9 mouse cellular contexts compared by ENCODE assay signal in genomic region chr4:10919097-10919496, GRCm38 (mm10). TPM values are rescaled to one million over a fixed set of nuclear protein-coding genes. Genes with fewer than 3 reads are reported as not detected.
DNase-seq lines count a peak whose midpoint lies in the region; ATAC-seq lines count a peak whose summit lies in the region.
"Had no signal": no experiment of that assay in that cellular context is flagged by ENCODE, and none has a peak within 500 bp of the region (broad histone marks: within the 10 kb centered on the region; RNA-seq: fewer than 3 reads in every experiment).

No protein-coding gene starts in this region.

- no peak overlapping the region for H3K9ac ChIP-seq in liver, embryonic 13.5 days
- H3K9ac ChIP-seq in forebrain, embryonic 12.5 days, result no peak overlapping the region

- H3K9me3 ChIP-seq in liver, embryonic 13.5 days (replicated peaks), result no peaks in the 10 kb centered on the region
- no peaks in the 10 kb centered on the region for H3K9me3 ChIP-seq in forebrain, embryonic 12.5 days

- ATAC-seq in liver, embryonic 13.5 days (ENCODE audit: low read depth), result no peak
- ATAC-seq in forebrain, embryonic 12.5 days (ENCODE audit: low FRiP score), result no peak
- ATAC-seq: Patski had no signal

- H3K4me3 ChIP-seq in liver, embryonic 13.5 days (replicated peaks), result no peak overlapping the region
- H3K4me3 ChIP-seq in forebrain, embryonic 12.5 days (replicated peaks), result no peak overlapping the region

- peaks cover 58% of the 10 kb centered on the region for H3K4me1 ChIP-seq in liver, embryonic 13.5 days (replicated peaks)
- H3K4me1 ChIP-seq in forebrain, embryonic 12.5 days, result no peaks in the 10 kb centered on the region

- H3K36me3 ChIP-seq in liver, embryonic 13.5 days, result no peaks in the 10 kb centered on the region
- H3K36me3 ChIP-seq in forebrain, embryonic 12.5 days (replicated peaks), result no peaks in the 10 kb centered on the region

- peak; percentile 18 for DNase-seq in lung, postnatal 10 days
- DNase-seq in lung, adult 18-20 months, result no peak
- DNase-seq in embryo, embryonic 9.5 days (ENCODE audit: extremely low spot score), result peak; percentile 14
- DNase-seq in liver, embryonic 13.5 days, result no peak
- DNase-seq in thymus, postnatal 14 days, result peak; percentile 61
- no peak for DNase-seq in gastrocnemius, postnatal 4 days (ENCODE audit: low spot score in 2 of 2)
- no peak for DNase-seq in layer of hippocampus, adult 18-20 months (ENCODE audit: low spot score in 2 of 2)

- 11% methylated on average over 5 of the region's 5 CpGs for WGBS in liver, embryonic 13.5 days (ENCODE audit: insufficient replicate concordance)
- 78% methylated on average over 5 of the region's 5 CpGs for WGBS in forebrain, embryonic 12.5 days

- H3K4me2 ChIP-seq in liver, embryonic 13.5 days, result no peak overlapping the region
- no peak overlapping the region for H3K4me2 ChIP-seq in forebrain, embryonic 12.5 days

- H3K27me3 ChIP-seq in liver, embryonic 13.5 days, result no peaks in the 10 kb centered on the region; the same call in 1 of the 2 replicates
- H3K27me3 ChIP-seq in forebrain, embryonic 12.5 days, result peaks cover 4% of the 10 kb centered on the region; the same call in 1 of the 2 replicates
- H3K27me3 ChIP-seq: Patski had no signal

- H3K27ac ChIP-seq in liver, embryonic 13.5 days, result peak overlapping the region; percentile 58
- no peak overlapping the region for H3K27ac ChIP-seq in forebrain, embryonic 12.5 days

RNA-seq across cellular contexts. Expression of gene 2610301B20Rik, which starts 44.8 kb away (rescaled TPM):
- 11.6 and 16.3 TPM in 2 replicates for polyA plus RNA-seq in liver, embryonic 13.5 days (2015; fragmentation: Nextera tagmentation; extraction: Ambion mirVana)
- 1 to 10 TPM; 8.3 to 9.9 TPM for total RNA-seq in gastrocnemius, postnatal 4 days (2021)
- polyA plus RNA-seq in forebrain, embryonic 12.5 days (2016; fragmentation: Nextera tagmentation; extraction: Ambion mirVana), result 43.2 and 43.5 TPM in 2 replicates
- total RNA-seq in layer of hippocampus, adult 18-20 months (2021), result 10 to 100 TPM; 36.4 to 36.8 TPM

Comparison
In these comparisons a context has a peak if more than half of its experiments do, and no peak if none do; other contexts are left out.
1. DNase-seq: peak in lung, postnatal 10 days (single experiment), embryo, embryonic 9.5 days (single experiment) and thymus, postnatal 14 days (single experiment); none in lung, adult 18-20 months (0 of 2), liver, embryonic 13.5 days (single experiment), gastrocnemius, postnatal 4 days (0 of 2) and layer of hippocampus, adult 18-20 months (0 of 2).